Mouse (Mus musculus) CH12.LX (cell line): ENCODE results near the gene Ttc29. TPM values are rescaled to one million over a fixed set of nuclear protein-coding genes. Genes with fewer than 3 reads are reported as not detected.

Source experiments
- DNase-seq: peaks from one replicate; pipeline ENCODE4 v3.0.0-alpha.2; 2013; ENCODE audit errors: extremely low read depth
- H3K27ac ChIP-seq: 2 replicates; pipeline ENCODE4 v1.5.1; 2012; ENCODE audit warnings: low read depth, mild to moderate bottlenecking, control low read depth, moderate library complexity; ENCODE audit not compliant: insufficient read depth
- H3K27me3 ChIP-seq: replicated peaks from 2 replicates; pipeline ENCODE3; 2012; ENCODE audit warnings: inconsistent platforms
- H3K36me3 ChIP-seq, 2 experiments: replicated peaks in 1 of 2; 2 replicates each; pipeline versions ENCODE3 to v1.6.1; 2012; ENCODE audit warnings: inconsistent platforms in 1 of 2, low read length in 1 of 2, mild to moderate bottlenecking in 1 of 2, mixed read lengths in 1 of 2, moderate library complexity in 1 of 2; ENCODE audit not compliant: control insufficient read depth in 1 of 2, insufficient read depth in 1 of 2
- H3K4me1 ChIP-seq, 2 experiments: 2 replicates each; pipeline ENCODE4 v1.6.1; 2012; ENCODE audit warnings: inconsistent platforms in 1 of 2, moderate library complexity in 1 of 2; ENCODE audit not compliant: insufficient read depth in 2 of 2, control insufficient read depth in 1 of 2
- H3K4me2 ChIP-seq: 2 replicates; pipeline ENCODE4 v1.6.1; 2012; ENCODE audit warnings: low read depth, mild to moderate bottlenecking, control low read depth; ENCODE audit not compliant: poor library complexity, insufficient read depth, severe bottlenecking
- H3K4me3 ChIP-seq, 3 experiments: fragments of 150-350 bp in 1 of 3; sonication (generic) in 1 of 3; replicated peaks in 1 of 3; 2 replicates each; pipeline versions ENCODE3 to v1.5.1; 2011 to 2012; ENCODE audit warnings: low read depth in 2 of 3, low read length in 2 of 3, mild to moderate bottlenecking in 2 of 3, moderate library complexity in 2 of 3, control low read depth in 1 of 3, improper control_type of control experiment in 1 of 3, inconsistent platforms in 1 of 3, mixed read lengths in 1 of 3; ENCODE audit not compliant: poor library complexity in 1 of 3
- H3K79me2 ChIP-seq: replicated peaks from 2 replicates; pipeline ENCODE4 v1.6.1; 2012; ENCODE audit warnings: mild to moderate bottlenecking, moderate library complexity; ENCODE audit not compliant: control insufficient read depth, poor library complexity, insufficient read depth, severe bottlenecking; ENCODE audit errors: extremely low read depth
- H3K9ac ChIP-seq: 2 replicates; pipeline ENCODE4 v1.6.1; 2012; ENCODE audit warnings: low read depth, mild to moderate bottlenecking, control low read depth, moderate library complexity; ENCODE audit not compliant: insufficient read depth
- H3K9me3 ChIP-seq: replicated peaks from 2 replicates; pipeline ENCODE3; 2012; ENCODE audit warnings: low read length, inconsistent platforms, mixed read lengths
- BHLHE40 ChIP-seq: IDR thresholded peaks from 2 replicates; pipeline ENCODE4 v1.6.1; 2011; ENCODE audit warnings: mild to moderate bottlenecking, low read depth, low read length, improper control_type of control experiment
- CHD1 ChIP-seq: IDR thresholded peaks from 2 replicates; pipeline ENCODE4 v1.6.1; 2012; ENCODE audit warnings: low read depth, low read length, improper control_type of control experiment, inconsistent platforms
- CHD2 ChIP-seq: IDR thresholded peaks from 2 replicates; pipeline ENCODE4 v1.6.1; 2011; ENCODE audit warnings: low read length, improper control_type of control experiment
- CTCF ChIP-seq, 2 experiments: IDR thresholded peaks in 1 of 2; conservative IDR thresholded peaks in 1 of 2; 2 replicates each; pipeline ENCODE4 v1.5.1; 2011 to 2012; ENCODE audit warnings: low read depth in 2 of 2, low read length in 2 of 2, improper control_type of control experiment in 1 of 2, inconsistent platforms in 1 of 2, mild to moderate bottlenecking in 1 of 2, moderate library complexity in 1 of 2
- ELF1 ChIP-seq: IDR thresholded peaks from 2 replicates; pipeline ENCODE4 v1.6.1; 2014; ENCODE audit warnings: low read depth, mild to moderate bottlenecking, inconsistent platforms, low read length, improper control_type of control experiment
- EP300 ChIP-seq: IDR thresholded peaks from 2 replicates; pipeline ENCODE4 v1.6.1; 2011; ENCODE audit warnings: low read length, improper control_type of control experiment
- GABPA ChIP-seq: IDR thresholded peaks from 2 replicates; pipeline ENCODE4 v1.6.1; 2012; ENCODE audit warnings: low read depth, low read length, improper control_type of control experiment, inconsistent platforms; ENCODE audit not compliant: insufficient replicate concordance
- HCFC1 ChIP-seq: IDR thresholded peaks from 2 replicates; pipeline ENCODE4 v1.6.1; 2012; ENCODE audit warnings: low read depth, mild to moderate bottlenecking, inconsistent platforms, low read length, improper control_type of control experiment
- IRF4 ChIP-seq: IDR thresholded peaks from 2 replicates; pipeline ENCODE4 v1.6.1; 2014; ENCODE audit warnings: low read depth, mild to moderate bottlenecking, inconsistent platforms, low read length, improper control_type of control experiment
- JUND ChIP-seq: conservative IDR thresholded peaks from 2 replicates; pipeline ENCODE4 v1.6.1; 2011; ENCODE audit warnings: low read depth, low read length, improper control_type of control experiment
- MAFK ChIP-seq: IDR thresholded peaks from 2 replicates; pipeline ENCODE4 v1.6.1; 2011; ENCODE audit warnings: low read length, improper control_type of control experiment; ENCODE audit not compliant: insufficient replicate concordance
- MAX ChIP-seq: IDR thresholded peaks from 2 replicates; pipeline ENCODE4 v1.6.1; 2011; ENCODE audit warnings: low read length, improper control_type of control experiment
- MAZ ChIP-seq: IDR thresholded peaks from 2 replicates; pipeline ENCODE4 v1.6.1; 2012; ENCODE audit warnings: low read depth, mild to moderate bottlenecking, inconsistent platforms, low read length, improper control_type of control experiment, moderate library complexity
- MEF2A ChIP-seq: IDR thresholded peaks from 2 replicates; pipeline ENCODE4 v1.6.1; 2014; ENCODE audit warnings: low read depth, mild to moderate bottlenecking, inconsistent platforms, low read length, improper control_type of control experiment, borderline replicate concordance
- MXI1 ChIP-seq: IDR thresholded peaks from 2 replicates; pipeline ENCODE4 v1.6.1; 2011; ENCODE audit warnings: mild to moderate bottlenecking, low read depth, low read length, improper control_type of control experiment
- MYC ChIP-seq: IDR thresholded peaks from 2 replicates; pipeline ENCODE4 v1.6.1; 2011; ENCODE audit warnings: low read depth, mild to moderate bottlenecking, improper control_type of control experiment, low read length
- NELFE ChIP-seq: IDR thresholded peaks from 2 replicates; pipeline ENCODE4 v1.6.1; 2011; ENCODE audit warnings: low read depth, low read length, improper control_type of control experiment
- NRF1 ChIP-seq: IDR thresholded peaks from 2 replicates; pipeline ENCODE4 v1.6.1; 2014; ENCODE audit warnings: low read depth, mild to moderate bottlenecking, inconsistent platforms, low read length, improper control_type of control experiment, moderate library complexity
- PAX5 ChIP-seq: IDR thresholded peaks from 2 replicates; pipeline ENCODE4 v1.6.1; 2012; ENCODE audit warnings: low read length, inconsistent platforms, mixed read lengths
- POLR2A ChIP-seq: IDR thresholded peaks from 2 replicates; pipeline ENCODE4 v1.6.1; 2011; ENCODE audit warnings: low read depth, mild to moderate bottlenecking, improper control_type of control experiment, low read length
- POLR2AphosphoS2 ChIP-seq: IDR thresholded peaks from 2 replicates; pipeline ENCODE4 v1.6.1; 2011; ENCODE audit warnings: low read depth, low read length, improper control_type of control experiment
- RAD21 ChIP-seq: IDR thresholded peaks from 2 replicates; pipeline ENCODE4 v1.6.1; 2011; ENCODE audit warnings: low read depth, mild to moderate bottlenecking, low read length, improper control_type of control experiment, moderate library complexity
- RCOR1 ChIP-seq: conservative IDR thresholded peaks from 2 replicates; pipeline ENCODE4 v1.6.1; 2012; ENCODE audit warnings: low read depth, mild to moderate bottlenecking, inconsistent platforms, low read length, improper control_type of control experiment
- SIN3A ChIP-seq: IDR thresholded peaks from 2 replicates; pipeline ENCODE4 v1.6.1; 2012; ENCODE audit warnings: low read length, improper control_type of control experiment, inconsistent platforms
- SMC3 ChIP-seq: IDR thresholded peaks from 2 replicates; pipeline ENCODE4 v1.6.1; 2011; ENCODE audit warnings: low read depth, low read length, improper control_type of control experiment
- TBP ChIP-seq: conservative IDR thresholded peaks from 2 replicates; pipeline ENCODE4 v1.6.1; 2011; ENCODE audit warnings: low read depth, low read length, improper control_type of control experiment
- UBTF ChIP-seq: IDR thresholded peaks from 2 replicates; pipeline ENCODE4 v1.6.1; 2012; ENCODE audit warnings: low read depth, mild to moderate bottlenecking, inconsistent platforms, low read length, improper control_type of control experiment, moderate library complexity
- USF1 ChIP-seq: IDR thresholded peaks from 2 replicates; pipeline ENCODE4 v1.6.1; 2014; ENCODE audit warnings: low read depth, mild to moderate bottlenecking, inconsistent platforms, low read length, improper control_type of control experiment
- USF2 ChIP-seq: conservative IDR thresholded peaks from 2 replicates; pipeline ENCODE4 v1.6.1; 2011; ENCODE audit warnings: low read depth, low read length, improper control_type of control experiment
- ZC3H11A ChIP-seq: IDR thresholded peaks from 2 replicates; pipeline ENCODE4 v1.6.1; 2012; ENCODE audit warnings: low read depth, mild to moderate bottlenecking, inconsistent platforms, low read length, improper control_type of control experiment
- ZKSCAN1 ChIP-seq: IDR thresholded peaks from 2 replicates; pipeline ENCODE4 v1.6.1; 2012; ENCODE audit warnings: low read depth, inconsistent platforms, low read length, improper control_type of control experiment, borderline replicate concordance
- ZMIZ1 ChIP-seq: IDR thresholded peaks from 2 replicates; pipeline ENCODE4 v1.6.1; 2012; ENCODE audit warnings: low read depth, mild to moderate bottlenecking, inconsistent platforms, low read length, improper control_type of control experiment
- ZNF384 ChIP-seq: IDR thresholded peaks from 2 replicates; pipeline ENCODE4 v1.6.1; 2012; ENCODE audit warnings: low read depth, low read length, improper control_type of control experiment, inconsistent platforms
- dilution Hi-C: fragments of 300-500 bp; cut with MboI; formaldehyde crosslinking; loops from 2 replicates; pipeline ENCODE4 v1.14.3; 2020; ENCODE audit warnings: low sequenced_read_pairs; ENCODE audit not compliant: extremely low pct_unique_long_range_greater_than_20kb, extremely low pct_ligation_motif_present
- in situ Hi-C: fragments of 300-500 bp; cut with MboI; formaldehyde crosslinking; loops from 3 replicates; pipeline ENCODE4 v1.14.3; 2019; ENCODE audit warnings: low sequenced_read_pairs, low pct_ligation_motif_present, low pct_unique_long_range_greater_than_20kb, mixed read lengths
- polyA plus RNA-seq: library from polyadenylated mRNA; unstranded; fragments of >175 nt; gene quantifications from 2 replicates; pipeline ENCODE4 v1.2.1, GENCODE M21; 2012; ENCODE audit warnings: low read depth; ENCODE audit not compliant: insufficient read length
- total RNA-seq, 2 experiments: library from RNA; depleted of rRNA; stranded (reverse); fragments of 300-350 nt in 1 of 2; fragments of >200 nt in 1 of 2; gene quantifications; 2 replicates each; pipeline ENCODE4 v1.2.3; 2012 to 2014

Ttc29 gene
- total and polyA plus RNA-seq, 3 experiments = not detected

DNA sequence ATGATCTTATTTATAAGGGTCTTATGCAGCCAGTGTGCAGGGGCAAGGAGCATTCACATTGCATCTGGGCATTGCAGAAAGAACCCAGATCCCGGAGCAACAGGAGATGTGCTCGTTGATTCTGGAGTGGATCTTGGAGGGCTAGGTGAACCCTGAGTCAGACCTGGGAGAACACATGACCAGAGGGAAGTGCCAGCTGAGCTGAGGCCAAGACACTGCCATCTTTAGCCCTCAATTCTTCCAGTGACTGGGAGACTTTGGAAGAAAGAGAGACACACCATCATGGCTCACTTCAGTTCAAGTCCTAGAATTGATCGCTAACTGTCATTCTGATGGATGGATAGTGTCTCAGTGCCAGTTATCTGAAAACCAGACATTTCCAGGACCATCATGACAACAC lies 41.9 kb downstream of the Ttc29 start:
- Histone ChIP-seq H3K9ac (no peak overlapping the region), H3K79me2 (no peaks in the 10 kb centered on the region), H3K4me1 (peaks cover 5 to 12% of the 10 kb centered on the region in 2 experiments; a peak in 1 of 4 replicates), H3K27ac (no peak overlapping the region), H3K4me3 (no peak overlapping the region), H3K4me2 (no peak overlapping the region), H3K9me3 (no peaks in the 10 kb centered on the region), H3K27me3 (no peaks in the 10 kb centered on the region), H3K36me3 (no peaks in the 10 kb centered on the region)
- dilution Hi-C loops (no loop called here), in situ Hi-C loops (loop anchor here (25.0 kb wide), 1 partner anchor 382 kb away; no protein-coding TSS in a partner anchor)
- TF ChIP-seq MAZ (no peak), ZC3H11A (no peak), HCFC1 (no peak), MEF2A (no peak), CTCF (conservative IDR thresholded peaks at IDR 0.05 in 1 of 2, IDR thresholded peaks at IDR 0.05 in 1 of 2; ENCODE audit: low read depth in 2 of 2, low read length in 2 of 2) (no peak), MAX (no peak), ZNF384 (no peak), POLR2AphosphoS2 (no peak), CHD1 (no peak), USF1 (no peak), MYC (no peak), RCOR1 (no peak), GABPA (no peak), PAX5 (no peak), SIN3A (no peak), MXI1 (no peak), BHLHE40 (no peak)
- DNase-seq = no peak

DNA sequence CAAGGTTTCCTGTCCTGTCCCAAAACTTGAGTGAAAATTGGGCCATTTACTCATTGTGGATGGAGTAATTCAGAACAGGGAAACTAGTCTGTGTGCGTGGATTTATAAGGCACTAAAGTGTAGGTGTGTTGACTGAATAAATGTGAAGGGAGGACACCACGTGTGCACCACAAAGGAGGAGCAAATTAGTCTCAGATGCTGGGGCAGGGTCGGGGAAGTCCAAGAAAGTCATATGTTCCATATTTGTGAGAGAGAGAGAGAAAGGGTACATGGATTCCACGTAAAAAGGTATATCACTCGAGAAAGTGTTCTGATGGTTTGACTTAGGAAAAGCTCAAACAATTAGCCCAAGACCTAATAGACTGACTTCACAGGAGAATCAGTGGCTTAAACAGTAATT lies 52.4 kb downstream of the Ttc29 start:
- Histone ChIP-seq H3K36me3 (no peaks in the 10 kb centered on the region), H3K4me2 (no peak overlapping the region), H3K4me3 (no peak overlapping the region), H3K27ac (no peak overlapping the region), H3K27me3 (no peaks in the 10 kb centered on the region), H3K79me2 (no peaks in the 10 kb centered on the region), H3K9me3 (no peaks in the 10 kb centered on the region), H3K4me1 (peaks cover 17 to 60% of the 10 kb centered on the region in 2 experiments), H3K9ac (no peak overlapping the region)
- in situ Hi-C loops (loop anchor here (25.0 kb wide), 1 partner anchor 372 kb away; no protein-coding TSS in a partner anchor), dilution Hi-C loops (no loop called here)
- peak; percentile 65 for DNase-seq
- TF ChIP-seq HCFC1 = no peak
- TF ChIP-seq SMC3 = no peak
- TF ChIP-seq ZKSCAN1 = no peak
- TF ChIP-seq RAD21 = no peak
- TF ChIP-seq BHLHE40 = peak; percentile 79
- no peak for TF ChIP-seq NELFE
- no peak for TF ChIP-seq ELF1
- TF ChIP-seq IRF4 = peak; percentile 61
- peak; percentile 85 for TF ChIP-seq MAX
- TF ChIP-seq ZMIZ1 = no peak
- peak; percentile 49; the same call in 1 of the 2 replicates for TF ChIP-seq MEF2A
- peak; percentile 78 for TF ChIP-seq EP300
- no peak for TF ChIP-seq MAFK
- TF ChIP-seq USF2 = peak; percentile 44; the same call in 1 of the 2 replicates
- TF ChIP-seq USF1 = peak; percentile 70
- no peak for TF ChIP-seq TBP
- TF ChIP-seq MAZ = 0 out of 2 replicates have a peak, but pooled peaks have one; percentile 22
- no peak for TF ChIP-seq NRF1
- peak; percentile 65; the same call in 1 of the 2 replicates for TF ChIP-seq JUND
- TF ChIP-seq CTCF (conservative IDR thresholded peaks at IDR 0.05 in 1 of 2, IDR thresholded peaks at IDR 0.05 in 1 of 2; ENCODE audit: low read depth in 2 of 2, low read length in 2 of 2) = no peak
- no peak for TF ChIP-seq CHD2
- TF ChIP-seq GABPA = no peak
- peak; percentile 48; the same call in 1 of the 2 replicates for TF ChIP-seq MYC
- TF ChIP-seq POLR2A = no peak
- TF ChIP-seq UBTF = no peak
- TF ChIP-seq PAX5 = no peak
- TF ChIP-seq RCOR1 = no peak
